Mouse (Mus musculus) ES-E14 (cell line): ENCODE results near the gene Smad5. TPM values are rescaled to one million over a fixed set of nuclear protein-coding genes. Genes with fewer than 3 reads are reported as not detected.

Experiments
- DNase-seq: peaks from one replicate; pipeline ENCODE4 v3.0.0-alpha.2; 2013; ENCODE audit warnings: low read depth, low spot score
- H3K27ac ChIP-seq: 2 replicates; pipeline ENCODE4 v1.5.1; 2012; ENCODE audit warnings: low read depth, mild to moderate bottlenecking, low read length, moderate library complexity, mixed read lengths; ENCODE audit not compliant: poor library complexity, insufficient read depth, severe bottlenecking
- H3K36me3 ChIP-seq: 2 replicates; pipeline ENCODE4 v1.6.1; 2012; ENCODE audit warnings: mild to moderate bottlenecking, low read length, moderate library complexity, mixed read lengths; ENCODE audit not compliant: control insufficient read depth, poor library complexity, insufficient read depth, severe bottlenecking
- H3K4me1 ChIP-seq, 2 experiments: fragments of 150-350 bp in 1 of 2; sonication (generic) in 1 of 2; 2 replicates each; pipeline ENCODE4 v1.6.1; 2012; ENCODE audit warnings: low read length in 2 of 2, mild to moderate bottlenecking in 1 of 2, mixed read lengths in 1 of 2; ENCODE audit not compliant: control insufficient read depth in 2 of 2, insufficient read depth in 2 of 2, poor library complexity in 1 of 2
- H3K4me3 ChIP-seq, 2 experiments: fragments of 150-350 bp in 1 of 2; sonication (generic) in 1 of 2; 2 replicates each; pipeline ENCODE4 v1.5.1; 2012; ENCODE audit warnings: low read length in 2 of 2, low read depth in 1 of 2, mild to moderate bottlenecking in 1 of 2, mixed read lengths in 1 of 2; ENCODE audit not compliant: insufficient read depth in 1 of 2, poor library complexity in 1 of 2, severe bottlenecking in 1 of 2
- H3K9ac ChIP-seq: 2 replicates; pipeline ENCODE4 v1.6.1; 2012; ENCODE audit warnings: low read depth, mild to moderate bottlenecking, low read length, mixed read lengths; ENCODE audit not compliant: poor library complexity, insufficient read depth, severe bottlenecking
- H3K9me3 ChIP-seq: fragments of 150-350 bp; sonication (generic); 2 replicates; pipeline ENCODE4 v1.6.1; 2012; ENCODE audit warnings: low read depth, mild to moderate bottlenecking, low read length; ENCODE audit not compliant: control insufficient read depth, insufficient read depth
- CHD2 ChIP-seq: IDR thresholded peaks from 2 replicates; pipeline ENCODE4 v1.6.1; 2014; ENCODE audit warnings: mild to moderate bottlenecking, low read depth, low read length, inconsistent platforms
- HCFC1 ChIP-seq: IDR thresholded peaks from 2 replicates; pipeline ENCODE4 v1.6.1; 2012; ENCODE audit warnings: low read length, inconsistent platforms, borderline replicate concordance; ENCODE audit not compliant: insufficient read depth
- MAFK ChIP-seq: IDR thresholded peaks from 2 replicates; pipeline ENCODE4 v1.6.1; 2014; ENCODE audit warnings: mild to moderate bottlenecking, low read depth, low read length, inconsistent platforms; ENCODE audit not compliant: insufficient read depth
- ZC3H11A ChIP-seq: IDR thresholded peaks from 2 replicates; pipeline ENCODE4 v1.6.1; 2012; ENCODE audit warnings: low read depth, mild to moderate bottlenecking, inconsistent platforms, low read length, borderline replicate concordance
- ZNF384 ChIP-seq: IDR thresholded peaks from 2 replicates; pipeline ENCODE4 v1.6.1; 2012; ENCODE audit warnings: low read depth, low read length, inconsistent platforms
- in situ Hi-C, 2 experiments: fragments of 600-800 bp; cut with MboI; formaldehyde crosslinking; loops; one replicate each; pipeline ENCODE4 v1.15.1; 2025; ENCODE audit warnings: low sequenced_read_pairs in 2 of 2, inconsistent platforms in 1 of 2; ENCODE audit not compliant: unreplicated experiment in 2 of 2
- total RNA-seq: library from RNA; depleted of rRNA; stranded (reverse); fragments of 300-350 nt; gene quantifications from 2 replicates; pipeline ENCODE4 v1.2.3, GENCODE M21; 2012

Gene Smad5
- total RNA-seq, 1 experiment = 14.2 TPM

GRCm38 (mm10) chr13:56678188-56678787, 24.5 kb upstream of the Smad5 start:
- H3K36me3 ChIP-seq = no peaks in the 10 kb centered on the region
- H3K4me3 ChIP-seq = no peak overlapping the region
- in situ Hi-C loops = no loop called here
- no peaks in the 10 kb centered on the region for H3K9me3 ChIP-seq
- 0 out of 4 replicates have a peak, but pooled peaks cover 0 to 4% of the 10 kb centered on the region in 2 experiments for H3K4me1 ChIP-seq
- H3K9ac ChIP-seq = no peak overlapping the region
- DNase-seq = no peak
- TF ChIP-seq ZC3H11A (no peak), HCFC1 (no peak), CHD2 (no peak), MAFK (no peak), ZNF384 (no peak)
- H3K27ac ChIP-seq = no peak overlapping the region

GRCm38 (mm10) chr13:56678826-56679504, 23.8 kb upstream of the Smad5 start:
- Histone ChIP-seq H3K36me3 (no peaks in the 10 kb centered on the region), H3K9me3 (no peaks in the 10 kb centered on the region), H3K4me1 (0 out of 4 replicates have a peak, but pooled peaks cover 0 to 4% of the 10 kb centered on the region in 2 experiments), H3K27ac (no peak overlapping the region), H3K4me3 (no peak overlapping the region), H3K9ac (no peak overlapping the region)
- in situ Hi-C loops = no loop called here
- no peak for DNase-seq
- TF ChIP-seq ZC3H11A (no peak), ZNF384 (no peak), MAFK (no peak), CHD2 (no peak), HCFC1 (no peak)

GRCm38 (mm10) chr13:56681924-56682323, 20.9 kb upstream of the Smad5 start:
- H3K36me3 ChIP-seq = no peaks in the 10 kb centered on the region
- no peaks in the 10 kb centered on the region for H3K9me3 ChIP-seq
- no peak overlapping the region for H3K4me3 ChIP-seq
- H3K4me1 ChIP-seq = 0 out of 4 replicates have a peak, but pooled peaks cover 0 to 4% of the 10 kb centered on the region in 2 experiments
- DNase-seq = no peak
- in situ Hi-C loops = no loop called here
- no peak for TF ChIP-seq MAFK
- H3K27ac ChIP-seq = no peak overlapping the region
- H3K9ac ChIP-seq = no peak overlapping the region

- no peak overlapping the region for H3K9ac ChIP-seq
- no peak for TF ChIP-seq HCFC1
- TF ChIP-seq ZNF384 = no peak
- TF ChIP-seq ZC3H11A = no peak
- TF ChIP-seq CHD2 = no peak
- TF ChIP-seq MAFK = no peak
- in situ Hi-C loops = no loop called here
- H3K9me3 ChIP-seq = no peaks in the 10 kb centered on the region
- H3K4me3 ChIP-seq = peak overlapping the region in 1 of 2 experiments; percentile 56; a peak in 1 of 4 replicates
- H3K4me1 ChIP-seq = 0 out of 4 replicates have a peak, but pooled peaks cover 0 to 4% of the 10 kb centered on the region in 2 experiments
- peak; percentile 54 for DNase-seq
- H3K27ac ChIP-seq = no peak overlapping the region
- H3K36me3 ChIP-seq = no peaks in the 10 kb centered on the region
Observed at GRCm38 (mm10) chr13:56682326-56682725, 20.5 kb upstream of the Smad5 start.
